Mouse (Mus musculus) common myeloid progenitor, adult 5-6 weeks (primary cell): ENCODE measurements around the gene Zswim3. TPM values are rescaled to one million over a fixed set of nuclear protein-coding genes. Genes with fewer than 3 reads are reported as not detected.
A peak's percentile ranks its signal among the peaks of the same experiment; 100 is the strongest.
"Not testable (repeated sequence)": the region's sequence is repeated elsewhere in the genome, so short reads cannot be mapped to it uniquely, and the experiment has no call there.

Experiments used
- ATAC-seq: replicated peaks from 2 replicates; pipeline ENCODE4 v1.8.0; 2016; ENCODE audit warnings: low read depth, mild to moderate bottlenecking, moderate TSS enrichment, inconsistent platforms; ENCODE audit not compliant: poor library complexity, severe bottlenecking
- total RNA-seq: library from RNA; stranded (forward); fragments of 200-1000, 187-1606 nt; gene quantifications from 2 replicates; pipeline ENCODE4 v1.2.3, GENCODE M21; 2017

Zswim3 gene
- total RNA-seq, 1 experiment from 2014 or later, result 3.0 TPM

- peak; percentile 48 for ATAC-seq
These were observed 28.5 kb downstream of the Zswim3 start, which contains the start of gene Neurl2 for GRCm38 (mm10) chr2:164833314-164833959. Gene Neurl2 (minus strand): TSS chr2:164833456.

- ATAC-seq, result 0 out of 2 replicates have a peak, but pooled peaks have one; percentile 20
These were observed 29.6 kb downstream of the Zswim3 start for GRCm38 (mm10) chr2:164834531-164834930.

GRCm38 (mm10) chr2:164835164-164835563 is 30.3 kb downstream of the Zswim3 start:
- ATAC-seq, result no peak

GRCm38 (mm10) chr2:164845782-164846181 is 40.9 kb downstream of the Zswim3 start:
- no peak for ATAC-seq

GRCm38 (mm10) chr2:164850061-164850460 is 45.2 kb downstream of the Zswim3 start:
- ATAC-seq, result no peak

- ATAC-seq, result not testable (repeated sequence)
These were observed 50.7 kb downstream of the Zswim3 start for GRCm38 (mm10) chr2:164855572-164855971.

- 0 out of 2 replicates have a peak, but pooled peaks have one; percentile 18 for ATAC-seq
These were observed 51.6 kb downstream of the Zswim3 start for GRCm38 (mm10) chr2:164856309-164857100.

- peak; percentile 78 for ATAC-seq
These were observed 52.4 kb downstream of the Zswim3 start, which contains the start of gene Pltp for GRCm38 (mm10) chr2:164857101-164857821. Gene Pltp (minus strand): TSS chr2:164857711.

- no peak for ATAC-seq
These were observed 53.1 kb downstream of the Zswim3 start for GRCm38 (mm10) chr2:164857842-164858553.

GRCm38 (mm10) chr2:164859155-164859554 is 54.3 kb downstream of the Zswim3 start:
- no peak for ATAC-seq

- no peak for ATAC-seq
These were observed 54.9 kb downstream of the Zswim3 start for GRCm38 (mm10) chr2:164859640-164860432.

- no peak for ATAC-seq
These were observed 56.2 kb downstream of the Zswim3 start for GRCm38 (mm10) chr2:164861094-164861493.

- ATAC-seq, result peak; percentile 14
These were observed 57.4 kb downstream of the Zswim3 start for GRCm38 (mm10) chr2:164862179-164862861.

GRCm38 (mm10) chr2:164863411-164863810 is 58.5 kb downstream of the Zswim3 start:
- not testable (repeated sequence) for ATAC-seq

- ATAC-seq, result no peak
These were observed 59.7 kb downstream of the Zswim3 start for GRCm38 (mm10) chr2:164864593-164864992.

- peak; percentile 64 for ATAC-seq
These were observed 62.0 kb downstream of the Zswim3 start for GRCm38 (mm10) chr2:164866741-164867551.

- ATAC-seq, result no peak
These were observed 62.7 kb downstream of the Zswim3 start for GRCm38 (mm10) chr2:164867566-164867965.

GRCm38 (mm10) chr2:164868491-164868890 is 63.6 kb downstream of the Zswim3 start:
- peak; percentile 42; the same call in 1 of the 2 replicates for ATAC-seq
